Mouse (Mus musculus) liver, embryonic 16.5 days (tissue): ENCODE measurements at regions not wholly inside any gene's neighbourhood (a gene's known extent, or its start where the extent isn't known, plus 50 kb on each side); places are given as distances from the start of the nearest gene placed in this dataset.

Experiments
- ATAC-seq: fragments of 200-750 bp; cut with Nextera tagmentation; 2 replicates; pipeline ENCODE4 v1.8.0; 2017; ENCODE audit warnings: low read depth, mild to moderate bottlenecking, moderate number of reproducible peaks, moderate library complexity
- H3K27ac ChIP-seq: fragments of 300-500 bp; sonication (generic); 2 replicates; pipeline ENCODE4 v1.5.1; 2014; ENCODE audit warnings: mild to moderate bottlenecking, low read length
- H3K27me3 ChIP-seq: fragments of 300-500 bp; sonication (generic); 2 replicates; pipeline ENCODE4 v1.6.1; 2014; ENCODE audit warnings: low read depth, low read length, mixed read lengths; ENCODE audit not compliant: control insufficient read depth, insufficient read depth
- H3K36me3 ChIP-seq: fragments of 300-500 bp; sonication (generic); 2 replicates; pipeline ENCODE4 v1.6.1; 2014; ENCODE audit warnings: mild to moderate bottlenecking; ENCODE audit not compliant: control insufficient read depth, insufficient read depth
- H3K4me1 ChIP-seq: fragments of 300-500 bp; sonication (generic); 2 replicates; pipeline ENCODE4 v1.6.1; 2014; ENCODE audit warnings: low read depth, low read length, mixed read lengths; ENCODE audit not compliant: control insufficient read depth
- H3K4me2 ChIP-seq: fragments of 300-500 bp; sonication (generic); 2 replicates; pipeline ENCODE4 v1.6.1; 2014; ENCODE audit warnings: low read depth, low read length, mixed read lengths
- H3K4me3 ChIP-seq: fragments of 300-500 bp; sonication (generic); 2 replicates; pipeline ENCODE4 v1.5.1; 2014; ENCODE audit warnings: low read depth, mild to moderate bottlenecking, low read length
- H3K9ac ChIP-seq: fragments of 300-500 bp; sonication (generic); 2 replicates; pipeline ENCODE4 v1.6.1; 2014; ENCODE audit warnings: low read depth, low read length
- H3K9me3 ChIP-seq: fragments of 300-500 bp; sonication (generic); replicated peaks from 2 replicates; pipeline ENCODE4 v1.6.1; 2016; ENCODE audit warnings: low read length; ENCODE audit not compliant: control insufficient read depth
- WGBS: fragments of 180-500 bp; shearing (Covaris S2); extraction: QIAGEN DNeasy Blood & Tissue Kit; methylation state at CpG from one replicate; pipeline ENCODE4 v1.1.7; 2014; ENCODE audit not compliant: insufficient replicate concordance; 5-methylcytosine and 5-hydroxymethylcytosine counted together

DNA sequence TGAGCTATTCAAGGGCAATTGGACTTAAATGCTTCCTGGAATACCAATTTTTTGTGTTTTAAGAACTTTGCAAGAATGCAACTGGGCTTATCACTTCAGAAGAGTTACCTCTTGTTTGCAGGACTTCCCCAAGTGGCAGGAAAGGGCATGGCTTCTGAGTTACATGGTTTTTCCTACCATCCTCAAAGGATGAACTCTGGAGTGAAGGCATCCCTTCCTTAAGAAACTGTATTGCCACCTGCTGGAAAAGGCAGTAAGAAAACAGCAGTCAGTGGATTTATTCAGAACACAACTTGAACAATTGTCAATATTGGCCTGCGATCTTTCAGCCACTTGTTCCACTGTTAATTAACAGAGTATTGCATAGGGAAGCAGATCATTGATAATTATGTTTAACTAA, 232.2 kb upstream of the Sorcs1 start:
- Histone ChIP-seq H3K4me1 (no peaks in the 10 kb centered on the region), H3K9me3 (no peaks in the 10 kb centered on the region), H3K36me3 (no peaks in the 10 kb centered on the region), H3K27me3 (no peaks in the 10 kb centered on the region), H3K9ac (no peak overlapping the region), H3K4me3 (no peak overlapping the region), H3K27ac (no peak overlapping the region), H3K4me2 (no peak overlapping the region)
- 65% methylated on average over 1 of the region's 1 CpGs for WGBS
- no peak for ATAC-seq

DNA sequence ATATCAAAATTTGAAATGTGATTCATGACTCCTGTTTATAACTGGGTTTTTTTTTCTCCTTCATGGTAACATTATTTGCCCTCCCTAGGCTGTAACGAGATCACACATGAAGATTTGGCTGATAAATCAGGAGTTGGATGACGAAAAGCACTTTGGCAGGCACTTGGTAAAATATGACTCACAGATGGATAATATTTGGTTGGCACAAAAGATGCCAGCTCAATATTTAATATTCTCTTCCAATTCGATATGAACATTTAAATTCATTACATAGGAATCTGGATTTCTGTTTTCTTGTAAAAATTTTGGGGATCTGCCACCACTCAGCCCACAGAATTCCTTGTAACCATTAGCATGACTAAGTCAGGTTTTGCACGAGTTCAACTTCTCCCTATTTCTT, 230.3 kb upstream of the Sorcs1 start:
- ATAC-seq: no peak
- Histone ChIP-seq H3K4me2 (no peak overlapping the region), H3K9me3 (no peaks in the 10 kb centered on the region), H3K4me3 (no peak overlapping the region), H3K27me3 (no peaks in the 10 kb centered on the region), H3K9ac (no peak overlapping the region), H3K36me3 (no peaks in the 10 kb centered on the region), H3K27ac (no peak overlapping the region), H3K4me1 (no peaks in the 10 kb centered on the region)
- WGBS: 47% methylated on average over 4 of the region's 4 CpGs

- Histone ChIP-seq H3K4me2 (no peak overlapping the region), H3K27me3 (no peaks in the 10 kb centered on the region), H3K4me1 (no peaks in the 10 kb centered on the region), H3K9me3 (no peaks in the 10 kb centered on the region), H3K27ac (no peak overlapping the region), H3K9ac (no peak overlapping the region), H3K4me3 (no peak overlapping the region), H3K36me3 (no peaks in the 10 kb centered on the region)
- 65% methylated on average over 3 of the region's 3 CpGs for WGBS
- no peak for ATAC-seq
Observed at GRCm38 (mm10) chr19:50893755-50894154, 215.3 kb upstream of the Sorcs1 start.

DNA sequence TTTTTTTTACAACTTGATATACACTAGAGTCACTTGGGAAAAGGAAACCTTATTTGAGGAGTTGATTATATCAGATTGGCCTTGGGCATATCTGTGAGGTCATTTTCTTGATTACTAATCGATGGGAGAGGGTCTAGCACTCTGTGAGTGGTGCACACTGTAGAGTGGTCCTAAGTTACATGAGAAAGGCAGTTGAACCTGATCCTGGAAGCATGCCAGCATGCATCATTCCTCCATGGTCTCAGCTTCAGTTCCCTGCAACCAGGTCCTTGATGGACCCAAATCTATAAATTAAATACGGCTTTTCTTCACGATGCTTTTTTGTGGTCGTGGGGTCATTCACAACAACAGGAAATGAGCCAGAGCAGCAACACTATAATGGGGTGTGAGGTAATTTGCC, 194.2 kb upstream of the Sorcs1 start:
- no peak overlapping the region for H3K4me2 ChIP-seq
- no peaks in the 10 kb centered on the region for H3K36me3 ChIP-seq
- H3K4me1 ChIP-seq: no peaks in the 10 kb centered on the region
- no peak for ATAC-seq
- H3K4me3 ChIP-seq: no peak overlapping the region
- no peaks in the 10 kb centered on the region for H3K9me3 ChIP-seq
- H3K9ac ChIP-seq: no peak overlapping the region
- 31% methylated on average over 4 of the region's 4 CpGs for WGBS
- H3K27ac ChIP-seq: no peak overlapping the region
- H3K27me3 ChIP-seq: no peaks in the 10 kb centered on the region

DNA sequence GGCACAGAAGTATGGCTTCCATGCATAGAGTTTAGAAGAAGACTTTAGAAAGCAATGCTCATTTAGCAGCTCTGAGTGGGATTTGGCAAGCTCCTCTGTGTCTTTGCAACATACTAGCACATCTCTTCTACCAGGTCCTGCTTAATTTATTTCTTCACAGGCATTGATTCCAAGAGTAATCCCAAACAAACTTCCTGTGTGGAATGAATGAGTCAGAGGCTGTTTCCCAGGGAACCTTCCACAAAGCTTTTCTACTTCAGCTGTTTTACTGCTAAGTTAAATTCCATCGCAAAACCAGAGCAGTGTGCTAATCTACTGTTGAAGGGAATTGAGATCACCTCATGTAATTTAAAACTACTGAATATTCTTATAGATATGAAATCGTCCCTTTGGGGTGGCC, 193.7 kb upstream of the Sorcs1 start:
- WGBS: 51% methylated on average over 2 of the region's 2 CpGs
- no peak overlapping the region for H3K4me2 ChIP-seq
- no peak for ATAC-seq
- H3K27me3 ChIP-seq: no peaks in the 10 kb centered on the region
- no peak overlapping the region for H3K27ac ChIP-seq
- no peak overlapping the region for H3K4me3 ChIP-seq
- no peaks in the 10 kb centered on the region for H3K36me3 ChIP-seq
- no peak overlapping the region for H3K9ac ChIP-seq
- no peaks in the 10 kb centered on the region for H3K9me3 ChIP-seq
- no peaks in the 10 kb centered on the region for H3K4me1 ChIP-seq

DNA sequence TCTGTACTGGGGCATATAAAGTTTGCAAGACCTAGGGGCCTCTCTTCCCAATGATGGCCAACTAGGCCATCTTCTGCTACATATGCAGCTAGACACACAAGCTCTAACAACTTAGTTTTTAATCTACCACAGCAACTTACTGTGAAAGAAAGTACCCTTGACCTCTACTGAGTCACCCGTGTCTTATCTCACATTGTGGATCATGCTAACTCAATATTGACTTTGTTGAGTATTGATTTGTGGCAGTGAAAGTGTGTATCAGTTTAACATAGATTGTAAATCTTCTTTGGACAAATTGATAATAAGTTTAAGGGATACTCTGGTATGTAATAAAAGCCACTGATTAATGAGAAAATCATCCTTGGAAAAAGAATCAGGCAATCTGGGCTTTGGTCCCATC, 176.4 kb upstream of the Sorcs1 start:
- H3K9me3 ChIP-seq: no peaks in the 10 kb centered on the region
- no peaks in the 10 kb centered on the region for H3K36me3 ChIP-seq
- H3K27ac ChIP-seq: no peak overlapping the region
- ATAC-seq: no peak
- H3K4me3 ChIP-seq: no peak overlapping the region
- WGBS: 47% methylated on average over 1 of the region's 1 CpGs
- no peaks in the 10 kb centered on the region for H3K27me3 ChIP-seq
- no peaks in the 10 kb centered on the region for H3K4me1 ChIP-seq
- H3K4me2 ChIP-seq: no peak overlapping the region
- H3K9ac ChIP-seq: no peak overlapping the region

GRCm38 (mm10) chr19:50840499-50840898, 162.1 kb upstream of the Sorcs1 start:
- Histone ChIP-seq H3K4me1 (no peaks in the 10 kb centered on the region), H3K27me3 (no peaks in the 10 kb centered on the region), H3K9ac (no peak overlapping the region), H3K36me3 (no peaks in the 10 kb centered on the region), H3K27ac (no peak overlapping the region), H3K9me3 (no peaks in the 10 kb centered on the region), H3K4me2 (no peak overlapping the region), H3K4me3 (no peak overlapping the region)
- 77% methylated on average over 1 of the region's 1 CpGs for WGBS
- no peak for ATAC-seq
